Mouse (Mus musculus) midbrain, embryonic 15.5 days (tissue): Measurements from ENCODE around the gene Fam189a2. TPM values are rescaled to one million over a fixed set of nuclear protein-coding genes. Genes with fewer than 3 reads are reported as not detected.

Experiments used
- ATAC-seq: fragments of 200-750 bp; cut with Nextera tagmentation; replicated peaks from 2 replicates; pipeline ENCODE4 v1.8.0; 2017; ENCODE audit warnings: moderate TSS enrichment
- H3K27ac ChIP-seq: fragments of 300-500 bp; sonication (generic); 2 replicates; pipeline ENCODE4 v1.5.1; 2015; ENCODE audit warnings: mild to moderate bottlenecking, inconsistent platforms
- H3K27me3 ChIP-seq: fragments of 300-500 bp; sonication (generic); replicated peaks from 2 replicates; pipeline ENCODE4 v1.6.1; 2015; ENCODE audit warnings: inconsistent platforms
- H3K36me3 ChIP-seq: fragments of 300-500 bp; sonication (generic); replicated peaks from 2 replicates; pipeline ENCODE4 v1.6.1; 2015; ENCODE audit warnings: inconsistent platforms
- H3K4me1 ChIP-seq: fragments of 300-500 bp; sonication (generic); 2 replicates; pipeline ENCODE4 v1.6.1; 2015; ENCODE audit warnings: inconsistent platforms
- H3K4me2 ChIP-seq: fragments of 300-500 bp; sonication (generic); 2 replicates; pipeline ENCODE4 v1.6.1; 2015; ENCODE audit warnings: inconsistent platforms, mild to moderate bottlenecking, moderate library complexity
- H3K4me3 ChIP-seq: fragments of 300-500 bp; sonication (generic); 2 replicates; pipeline ENCODE4 v1.5.1; 2015; ENCODE audit warnings: mild to moderate bottlenecking, inconsistent platforms
- H3K9ac ChIP-seq: fragments of 300-500 bp; sonication (generic); 2 replicates; pipeline ENCODE4 v1.6.1; 2015; ENCODE audit warnings: mild to moderate bottlenecking, inconsistent platforms
- H3K9me3 ChIP-seq: fragments of 300-500 bp; sonication (generic); 2 replicates; pipeline ENCODE4 v1.6.1; 2016; ENCODE audit warnings: inconsistent platforms
- WGBS: fragments of 180-500 bp; shearing (Covaris S2); methylation state at CpG from one replicate; pipeline ENCODE4 v1.1.7; 2015; ENCODE audit warnings: mixed read lengths; 5-methylcytosine and 5-hydroxymethylcytosine counted together
- polyA plus RNA-seq: library from polyadenylated mRNA; unstranded; fragments of >200 nt; fragmentation: Nextera tagmentation; extraction: Ambion mirVana; gene quantifications from 2 replicates; pipeline ENCODE4 v1.2.1, GENCODE M21; 2015

Fam189a2 gene
- polyA plus RNA-seq, 1 experiment from 2014 or later: 1.8 TPM

- peaks cover 6% of the 10 kb centered on the region; the same call in 1 of the 2 replicates for H3K4me1 ChIP-seq
- H3K9me3 ChIP-seq: no peaks in the 10 kb centered on the region
- H3K27me3 ChIP-seq: no peaks in the 10 kb centered on the region; the same call in 1 of the 2 replicates
- no peak overlapping the region for H3K27ac ChIP-seq
- peaks cover 29% of the 10 kb centered on the region for H3K36me3 ChIP-seq
- H3K4me2 ChIP-seq: no peak overlapping the region
- H3K4me3 ChIP-seq: no peak overlapping the region
- ATAC-seq: no peak
- H3K9ac ChIP-seq: no peak overlapping the region
- 76% methylated on average over 4 of the region's 4 CpGs for WGBS
These were observed 84.1 kb downstream of the Fam189a2 start for GRCm38 (mm10) chr19:23946751-23947150.

DNA sequence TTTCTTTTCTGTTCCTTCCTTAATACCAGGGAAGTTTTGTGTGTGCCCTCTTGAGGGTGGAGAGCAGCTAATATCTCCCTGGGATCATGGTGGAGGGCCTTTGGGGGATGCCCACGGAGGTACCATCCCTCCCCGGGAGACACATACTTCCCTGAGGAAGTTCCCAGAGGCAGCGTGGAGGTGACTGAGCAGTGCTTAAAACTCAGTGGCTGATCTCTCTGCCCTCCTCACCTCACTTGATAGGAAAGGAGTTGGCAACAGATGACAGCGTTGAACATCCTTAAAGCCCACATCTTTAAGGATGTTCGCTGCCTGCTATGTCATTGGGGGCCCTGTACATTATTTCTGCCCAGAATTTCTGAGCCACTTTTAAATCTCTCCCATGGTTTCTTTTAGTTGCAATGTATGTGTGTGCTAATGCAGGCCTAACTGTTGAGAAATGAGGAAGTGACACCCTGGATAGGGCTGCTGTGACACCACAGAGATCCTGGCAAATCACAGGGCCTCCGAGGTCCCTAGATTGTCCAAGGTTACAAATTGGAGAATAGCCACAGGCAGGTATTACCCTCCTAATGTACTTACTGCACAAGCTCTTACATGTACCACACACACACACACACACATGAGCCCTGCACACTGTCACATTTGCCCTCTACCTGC is 84.7 kb downstream of the Fam189a2 start:
- H3K4me2 ChIP-seq: no peak overlapping the region
- peaks cover 6% of the 10 kb centered on the region; the same call in 1 of the 2 replicates for H3K4me1 ChIP-seq
- 87% methylated on average over 6 of the region's 6 CpGs for WGBS
- no peak overlapping the region for H3K27ac ChIP-seq
- H3K9ac ChIP-seq: no peak overlapping the region
- no peaks in the 10 kb centered on the region; the same call in 1 of the 2 replicates for H3K27me3 ChIP-seq
- H3K4me3 ChIP-seq: no peak overlapping the region
- H3K36me3 ChIP-seq: peaks cover 29% of the 10 kb centered on the region
- ATAC-seq: no peak
- no peaks in the 10 kb centered on the region for H3K9me3 ChIP-seq

GRCm38 (mm10) chr19:23942886-23943285 is 87.9 kb downstream of the Fam189a2 start:
- WGBS: 86% methylated on average over 7 of the region's 7 CpGs
- H3K4me3 ChIP-seq: no peak overlapping the region
- no peak for ATAC-seq
- no peaks in the 10 kb centered on the region for H3K9me3 ChIP-seq
- H3K4me1 ChIP-seq: peaks cover under 1% of the 10 kb centered on the region; the same call in 1 of the 2 replicates
- peaks cover 33% of the 10 kb centered on the region for H3K36me3 ChIP-seq
- no peak overlapping the region for H3K27ac ChIP-seq
- no peaks in the 10 kb centered on the region; the same call in 1 of the 2 replicates for H3K27me3 ChIP-seq
- no peak overlapping the region for H3K9ac ChIP-seq
- H3K4me2 ChIP-seq: no peak overlapping the region

GRCm38 (mm10) chr19:23941422-23941949 is 89.3 kb downstream of the Fam189a2 start:
- Histone ChIP-seq H3K27me3 (no peaks in the 10 kb centered on the region; the same call in 1 of the 2 replicates), H3K9me3 (no peaks in the 10 kb centered on the region), H3K27ac (no peak overlapping the region), H3K4me1 (no peaks in the 10 kb centered on the region), H3K4me3 (no peak overlapping the region), H3K36me3 (peaks cover 37% of the 10 kb centered on the region), H3K4me2 (no peak overlapping the region), H3K9ac (no peak overlapping the region)
- 62% methylated on average over 12 of the region's 12 CpGs for WGBS
- peak; percentile 57; the same call in 1 of the 2 replicates for ATAC-seq

GRCm38 (mm10) chr19:23930826-23931225 is 100.0 kb downstream of the Fam189a2 start:
- H3K4me2 ChIP-seq: no peak overlapping the region
- H3K4me3 ChIP-seq: no peak overlapping the region
- 91% methylated on average over 5 of the region's 5 CpGs for WGBS
- H3K9me3 ChIP-seq: no peaks in the 10 kb centered on the region; the same call in 1 of the 2 replicates
- no peaks in the 10 kb centered on the region for H3K27me3 ChIP-seq
- no peaks in the 10 kb centered on the region for H3K4me1 ChIP-seq
- peaks cover 19% of the 10 kb centered on the region for H3K36me3 ChIP-seq
- H3K9ac ChIP-seq: no peak overlapping the region
- ATAC-seq: no peak
- H3K27ac ChIP-seq: no peak overlapping the region

GRCm38 (mm10) chr19:23925541-23925940 is 105.3 kb downstream of the Fam189a2 start:
- Histone ChIP-seq H3K27ac (no peak overlapping the region), H3K9ac (no peak overlapping the region), H3K4me1 (no peaks in the 10 kb centered on the region), H3K9me3 (no peaks in the 10 kb centered on the region), H3K4me2 (no peak overlapping the region), H3K4me3 (no peak overlapping the region), H3K27me3 (no peaks in the 10 kb centered on the region), H3K36me3 (peaks cover 5% of the 10 kb centered on the region; the same call in 1 of the 2 replicates)
- ATAC-seq: no peak
- WGBS: 89% methylated on average over 5 of the region's 5 CpGs

DNA sequence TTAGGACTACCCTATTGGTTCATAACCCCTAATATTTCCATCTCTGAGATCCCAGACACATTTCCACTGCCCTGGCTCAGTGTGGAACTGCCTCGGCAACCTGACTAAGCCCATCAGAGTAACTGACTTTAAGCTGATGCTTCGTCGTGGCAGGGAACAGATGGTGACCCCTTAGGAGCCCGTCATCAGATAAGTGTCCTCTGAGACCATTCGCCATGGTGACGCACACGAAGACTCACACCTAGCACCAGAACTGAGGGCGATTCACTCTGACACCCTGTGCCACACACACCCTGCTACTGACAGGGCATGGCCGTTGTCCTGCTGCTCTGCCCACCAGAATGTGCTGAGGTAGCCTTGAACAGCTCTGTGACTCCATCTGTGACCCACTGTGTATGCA is 106.0 kb downstream of the Fam189a2 start:
- Histone ChIP-seq H3K4me2 (no peak overlapping the region), H3K36me3 (peaks cover 5% of the 10 kb centered on the region; the same call in 1 of the 2 replicates), H3K27me3 (no peaks in the 10 kb centered on the region), H3K27ac (no peak overlapping the region), H3K9ac (no peak overlapping the region), H3K9me3 (no peaks in the 10 kb centered on the region), H3K4me3 (no peak overlapping the region), H3K4me1 (no peaks in the 10 kb centered on the region)
- ATAC-seq: no peak
- 65% methylated on average over 9 of the region's 9 CpGs for WGBS

- Histone ChIP-seq H3K27ac (no peak overlapping the region), H3K27me3 (no peaks in the 10 kb centered on the region), H3K9me3 (no peaks in the 10 kb centered on the region), H3K4me1 (peaks cover 5% of the 10 kb centered on the region), H3K36me3 (peaks cover 5% of the 10 kb centered on the region; the same call in 1 of the 2 replicates), H3K9ac (no peak overlapping the region), H3K4me2 (no peak overlapping the region), H3K4me3 (no peak overlapping the region)
- ATAC-seq: no peak
- 76% methylated on average over 6 of the region's 6 CpGs for WGBS
These were observed 106.8 kb downstream of the Fam189a2 start for GRCm38 (mm10) chr19:23924057-23924456.

Other genes starting within 250 kb of the Fam189a2 start
- gene Tjp2, start 194.0 kb upstream of the Fam189a2 start, polyA plus RNA-seq: 13.9 and 14.4 TPM in 2 replicates
- 38.1 and 40.9 TPM in 2 replicates for gene Fxn, start 249.6 kb upstream of the Fam189a2 start, polyA plus RNA-seq